Mouse (Mus musculus): Measurements from ENCODE around the gene Exoc6b.

GRCm38 (mm10) chr6:84594626-84595025, 474.7 kb downstream of the Exoc6b start:
- no peak for TF ChIP-seq GATA1 (IDR thresholded peaks at IDR 0.05; ENCODE audit: borderline replicate concordance, low read length)
- TF ChIP-seq FLI1 (IDR thresholded peaks at IDR 0.05; ENCODE audit: low read length) = no peak

Data from megakaryocyte, embryonic 14.5 days (primary cell).